Mouse (Mus musculus) brain, adult 10 weeks (tissue): Measurements from ENCODE around the gene Pcgf1. TPM values are rescaled to one million over a fixed set of nuclear protein-coding genes. Genes with fewer than 3 reads are reported as not detected.

Experiments used
- polyA plus RNA-seq: library from polyadenylated mRNA; stranded (reverse); fragments of 350-450 nt; fragmentation: Illumina TruSeq; extraction: RNeasy Lipid Tissue Mini Kit (QIAGEN cat#74804); gene quantifications from one replicate; pipeline ENCODE4 v1.2.3, GENCODE M21; 2015; ENCODE audit warnings: low read depth, low replicate concordance

Gene Pcgf1
- polyA plus RNA-seq = 39.5 TPM

DNA sequence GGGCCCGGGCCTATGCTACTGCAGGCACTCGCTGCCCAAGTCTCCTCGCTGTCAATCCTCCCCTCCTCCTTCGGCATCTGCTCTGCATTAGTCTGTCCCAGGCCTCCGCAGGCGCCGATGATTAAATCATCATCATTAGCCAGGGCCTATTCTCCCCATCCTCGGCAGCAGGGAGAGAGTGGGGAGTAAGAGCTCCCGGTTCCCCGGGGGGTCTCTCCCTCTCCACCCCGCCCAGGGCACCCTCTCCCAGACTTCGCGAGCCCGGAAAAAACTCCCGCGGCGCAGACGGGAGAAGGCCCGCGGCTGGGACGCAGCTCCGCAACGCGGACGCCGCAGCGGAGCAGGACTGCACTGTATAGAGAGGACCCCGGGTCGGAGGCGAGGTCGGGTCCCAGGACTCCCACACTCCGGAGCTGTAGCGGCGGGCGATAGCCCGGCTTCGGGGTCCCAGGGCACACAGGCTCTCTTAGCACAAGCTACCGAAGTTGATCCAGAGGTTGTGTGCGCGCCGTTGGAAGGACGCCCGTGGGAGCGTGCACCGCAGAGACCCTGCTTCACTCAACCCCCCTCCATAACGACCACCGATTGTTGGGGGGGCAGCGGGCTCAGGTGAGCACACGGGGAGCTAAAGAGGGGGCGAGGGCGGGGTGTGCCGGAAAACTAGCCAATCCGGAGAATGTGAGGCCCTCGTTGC lies at the start of gene Pcgf1:
TSS of gene Pcgf1 (plus strand) at position 240 of the 694 bp plus-strand sequence.

GRCm38 (mm10) chr6:83033249-83034185 lies 44.2 kb upstream of the Pcgf1 start, which contains the start of the genes Dok1 and Loxl3:
Gene Dok1 (minus strand): TSS chr6:83033471.
Gene Loxl3 (plus strand): TSS chr6:83034173.

DNA sequence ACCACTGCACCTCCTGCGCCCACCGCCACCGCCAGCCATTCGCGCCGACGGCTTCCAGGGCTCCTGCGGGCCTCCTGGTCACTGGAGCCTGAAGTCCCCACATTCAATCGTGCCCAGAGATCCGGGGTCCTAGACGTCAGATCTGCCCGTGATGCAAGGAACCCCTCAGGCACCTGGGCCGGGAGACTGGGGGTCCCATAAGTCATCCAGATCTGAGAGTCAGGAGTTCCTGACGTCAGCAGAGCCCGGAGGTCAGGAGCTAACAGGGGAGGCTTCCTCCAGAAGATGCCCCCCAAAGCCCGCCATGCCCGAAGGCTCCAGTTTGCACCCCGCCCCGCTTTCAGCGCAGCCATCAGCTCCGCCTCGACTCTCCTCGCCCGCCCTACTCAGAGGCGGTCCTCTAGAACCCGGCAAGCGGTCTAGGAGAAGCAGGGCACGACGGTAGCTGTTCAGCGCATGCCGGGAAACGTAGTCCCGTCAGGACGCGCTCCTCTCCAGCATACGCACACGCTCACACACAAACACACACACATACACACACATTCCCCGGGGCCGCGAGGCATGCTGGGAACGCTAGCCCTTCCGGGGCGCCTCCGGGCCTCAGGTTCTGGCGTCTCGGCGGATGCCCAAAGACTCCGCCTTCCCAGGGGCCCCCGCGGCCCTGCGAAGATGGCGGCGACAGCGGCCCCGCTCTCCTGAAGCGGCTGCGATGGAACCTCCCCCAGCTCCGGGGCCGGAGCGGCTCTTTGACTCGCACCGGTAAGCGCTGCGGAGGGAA lies 23.4 kb upstream of the Pcgf1 start, which contains the start of gene Aup1:
TSS of gene Aup1 (plus strand) at position 448 of the 778 bp plus-strand sequence.

DNA sequence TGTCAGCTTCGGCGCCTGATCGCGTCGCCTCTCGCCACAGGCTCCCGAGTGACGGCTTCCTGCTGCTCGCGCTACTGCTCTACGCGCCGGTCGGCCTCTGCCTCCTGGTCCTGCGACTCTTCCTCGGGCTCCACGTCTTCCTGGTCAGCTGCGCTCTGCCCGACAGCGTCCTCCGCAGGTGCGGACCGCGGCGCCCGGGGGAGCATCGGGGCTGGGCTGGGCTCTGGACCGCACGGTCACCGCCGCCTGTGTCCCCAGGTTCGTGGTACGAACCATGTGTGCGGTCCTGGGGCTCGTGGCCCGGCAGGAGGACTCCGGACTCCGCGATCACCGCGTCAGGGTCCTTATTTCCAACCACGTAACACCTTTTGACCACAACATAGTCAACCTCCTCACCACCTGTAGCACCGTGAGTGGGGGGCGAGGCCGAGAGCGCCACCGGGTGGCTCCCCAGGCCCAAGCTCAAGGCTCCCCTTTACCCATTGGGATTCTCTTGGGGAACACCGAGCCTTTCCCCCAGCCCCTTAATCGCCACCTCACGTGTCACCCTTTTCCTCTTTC lies 22.7 kb upstream of the Pcgf1 start, which contains the start of gene Htra2:
TSS of gene Htra2 (minus strand) at position 403 of the 561 bp plus-strand sequence.

DNA sequence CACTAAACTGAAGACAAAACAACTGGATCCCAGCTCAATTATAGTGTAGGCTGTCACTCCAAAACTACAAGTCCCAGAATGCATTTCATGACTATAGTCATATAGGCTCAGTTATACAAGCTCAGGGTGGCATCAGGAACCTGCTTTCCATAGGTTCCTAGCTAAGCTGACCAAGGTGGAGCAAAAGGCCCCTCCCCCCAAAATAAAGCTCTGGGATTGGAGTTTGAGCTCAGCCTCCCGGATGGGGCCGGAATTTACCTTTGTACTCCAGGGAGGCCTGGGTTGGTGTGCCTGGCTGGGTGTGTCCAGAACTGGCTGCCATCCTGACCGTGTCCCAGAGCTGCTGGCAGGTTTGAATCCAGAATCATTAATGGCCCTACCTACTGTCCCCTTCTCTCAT lies 19.9 kb upstream of the Pcgf1 start, which contains the start of gene Dqx1:
TSS of gene Dqx1 (plus strand) at position 55 of the 400 bp plus-strand sequence.

GRCm38 (mm10) chr6:83070247-83070310 lies 7.6 kb upstream of the Pcgf1 start, which contains the start of gene Tlx2:
Gene Tlx2 (minus strand): TSS chr6:83070293.

DNA sequence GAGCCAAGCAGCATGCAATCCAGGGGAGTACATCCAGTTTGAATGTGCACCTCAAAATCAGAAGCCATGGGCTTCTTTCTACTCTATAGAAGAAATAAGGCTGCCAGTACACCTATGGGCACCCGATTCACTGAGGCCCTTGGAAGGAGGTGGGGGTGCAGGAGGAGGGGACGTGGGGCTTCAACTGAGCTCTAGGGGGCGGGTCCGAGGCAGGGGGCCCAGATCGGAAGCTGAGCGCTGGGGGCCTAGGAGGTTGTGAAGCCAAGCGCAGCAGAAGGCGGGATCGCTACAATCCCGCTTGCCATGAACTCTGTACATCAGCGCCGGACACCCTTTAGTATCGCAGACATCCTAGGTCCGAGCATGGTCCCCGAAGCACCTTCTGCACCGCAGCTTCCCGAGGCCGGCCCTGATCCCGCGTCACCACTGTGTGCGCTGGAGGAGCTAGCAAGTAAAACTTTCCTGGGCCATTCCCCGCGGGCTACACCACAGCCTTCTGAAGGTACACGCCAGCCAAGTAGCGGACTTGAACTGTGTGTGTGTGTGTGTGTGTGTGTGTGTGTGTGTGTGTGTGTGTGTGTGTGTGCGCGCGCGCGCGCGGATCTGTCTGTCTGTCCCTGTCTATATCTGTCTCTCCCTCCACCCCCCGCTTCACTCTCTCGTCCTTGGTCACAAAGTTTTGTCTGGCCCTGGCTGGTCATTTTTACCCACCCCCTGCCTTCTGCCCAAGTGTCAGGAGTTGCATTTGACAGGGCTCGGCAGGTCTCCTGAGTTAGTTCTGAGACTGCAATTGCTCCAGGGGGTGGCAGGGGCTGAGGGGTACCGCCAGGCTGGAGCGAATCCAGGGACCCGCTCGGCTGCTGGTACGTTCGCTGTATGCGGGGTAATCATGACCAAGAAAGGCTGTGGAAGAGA lies 8.7 kb downstream of the Pcgf1 start, which contains the start of gene Lbx2:
TSS of gene Lbx2 (plus strand) at position 247 of the 915 bp plus-strand sequence.

DNA sequence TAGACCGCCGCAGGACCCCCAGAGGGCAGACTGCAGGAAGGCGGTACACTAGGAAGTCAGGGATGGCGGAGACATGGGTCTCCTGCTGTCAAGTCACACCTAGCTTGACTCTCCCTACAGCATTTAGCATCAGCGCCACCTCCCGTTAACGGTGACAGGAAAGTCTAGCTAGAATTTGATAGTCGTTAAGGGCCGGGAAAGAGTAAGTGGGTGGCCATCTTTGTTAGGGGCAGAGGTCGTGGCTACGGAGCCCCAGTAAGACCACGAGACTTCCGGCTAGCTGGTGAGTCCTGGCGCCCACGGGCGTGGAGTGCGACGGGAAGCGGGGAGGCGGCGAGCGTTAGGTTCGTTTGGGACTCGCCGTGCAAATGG lies 23.6 kb downstream of the Pcgf1 start, which contains the start of the genes Ccdc142 and Gm42688:
TSS of gene Ccdc142 (plus strand) at position 286 of the 372 bp plus-strand sequence.
TSS of gene Gm42688 (plus strand) at position 302 of the 372 bp plus-strand sequence.

DNA sequence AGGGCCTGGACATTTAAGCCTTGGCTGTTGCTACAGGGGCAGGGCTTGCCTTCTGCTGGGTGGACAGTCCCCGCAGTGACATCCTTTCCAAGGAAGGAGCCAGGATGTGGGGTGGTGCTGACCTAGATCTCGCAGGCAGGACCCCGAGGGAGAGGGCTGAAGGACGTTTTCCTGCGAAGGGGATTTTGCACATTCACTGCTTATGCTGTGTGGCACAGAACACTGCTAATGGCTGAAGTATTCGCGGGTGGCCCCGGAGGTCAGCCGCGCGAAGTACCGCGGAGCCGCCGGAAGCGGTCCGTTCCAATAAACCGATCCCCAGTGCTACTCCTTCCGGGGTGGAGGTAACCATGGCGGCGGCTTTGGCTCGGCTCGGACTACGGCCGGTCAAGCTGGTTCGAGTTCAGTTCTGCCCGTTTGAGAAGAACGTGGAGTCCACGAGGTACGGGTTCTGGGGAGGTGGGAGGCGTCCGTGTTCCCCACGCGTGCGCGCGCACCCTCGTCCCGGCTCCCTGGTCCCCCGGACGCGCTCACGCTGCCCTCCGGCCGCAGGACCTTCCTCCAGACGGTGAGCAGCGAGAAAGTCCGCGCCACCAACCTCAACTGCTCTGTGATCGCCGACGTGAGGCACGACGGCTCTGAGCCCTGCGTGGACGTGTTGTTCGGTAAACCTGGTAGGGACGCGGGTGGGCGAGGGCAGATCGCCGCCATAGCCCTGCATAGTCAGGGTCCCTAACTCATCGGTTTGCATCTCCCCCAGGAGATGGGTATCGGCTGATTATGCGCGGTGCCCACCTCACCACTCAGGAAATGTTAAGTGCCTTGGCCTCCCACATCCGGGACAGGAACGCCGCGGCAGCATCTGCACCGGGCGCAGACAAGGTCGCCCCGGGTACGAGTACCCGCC lies 31.3 kb downstream of the Pcgf1 start, which contains the start of gene Mrpl53:
TSS of gene Mrpl53 (plus strand) at position 279 of the 907 bp plus-strand sequence.

GRCm38 (mm10) chr6:83115011-83115671 lies 37.5 kb downstream of the Pcgf1 start, which contains the start of gene Mogs:
Gene Mogs (plus strand): TSS chr6:83115496.

DNA sequence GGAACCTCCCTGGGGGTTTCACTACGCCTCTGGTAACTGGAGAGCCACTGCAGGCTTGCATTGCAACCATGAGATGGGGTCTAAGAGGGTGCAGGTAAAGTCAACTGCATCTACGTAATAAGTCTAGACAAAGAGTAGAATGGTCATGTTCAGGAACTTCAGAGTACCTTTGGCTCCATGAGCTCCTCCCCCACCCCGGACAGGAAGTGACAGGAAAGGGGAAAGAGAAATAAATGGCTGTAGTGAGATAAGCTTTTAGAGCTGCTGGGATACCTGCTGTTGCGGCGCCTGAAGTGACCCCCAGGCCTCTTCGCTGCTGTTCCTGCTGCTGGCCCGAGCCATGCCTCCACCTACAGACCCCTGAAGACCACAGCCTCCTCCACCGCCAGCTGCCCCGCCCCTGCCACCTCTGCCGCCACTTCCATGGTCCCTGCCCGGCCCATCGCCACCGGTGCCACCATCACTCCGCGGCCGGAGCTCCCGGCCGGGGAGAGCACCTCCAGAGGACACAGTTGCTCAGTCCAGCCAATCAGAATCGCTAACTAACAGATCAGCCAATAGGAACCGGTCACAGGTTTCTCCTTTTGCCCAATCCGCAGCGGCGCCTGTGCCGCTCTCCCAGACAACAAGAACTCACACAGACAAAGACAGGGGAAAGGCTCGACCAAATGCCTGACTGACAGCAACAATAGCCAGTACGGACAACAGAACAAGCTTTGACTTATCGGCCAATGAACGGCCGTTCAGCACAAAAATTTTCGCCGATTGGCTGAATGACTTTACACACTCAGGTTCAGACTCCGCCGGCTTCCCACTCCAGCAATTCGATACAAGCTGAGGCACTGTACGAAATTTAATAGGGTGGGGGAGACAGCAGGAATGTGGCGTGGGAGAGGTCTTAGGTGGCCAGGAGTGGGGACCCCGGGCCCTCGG lies 43.5 kb downstream of the Pcgf1 start, which contains the start of gene Wbp1:
TSS of gene Wbp1 (minus strand) at position 630 of the 933 bp plus-strand sequence.

GRCm38 (mm10) chr6:83125331-83125730 lies 47.7 kb downstream of the Pcgf1 start, which contains the start of gene Ino80b:
Gene Ino80b (minus strand): TSS chr6:83125431.

Other genes starting within 250 kb of the Pcgf1 start
- gene Sema4f, start 138.1 kb upstream of the Pcgf1 start, polyA plus RNA-seq = 24.2 TPM
- gene M1ap, start 131.0 kb upstream of the Pcgf1 start, polyA plus RNA-seq = not detected
- 1.1 TPM for gene Dok1, start 44.4 kb upstream of the Pcgf1 start, polyA plus RNA-seq
- 3.7 TPM for gene Loxl3, start 43.7 kb upstream of the Pcgf1 start, polyA plus RNA-seq
- gene Aup1, start 23.3 kb upstream of the Pcgf1 start, polyA plus RNA-seq = 130 TPM
- gene Htra2, start 22.6 kb upstream of the Pcgf1 start, polyA plus RNA-seq = 47.0 TPM
- gene Dqx1, start 20.0 kb upstream of the Pcgf1 start, polyA plus RNA-seq = 0.34 TPM
- not detected for gene Tlx2, start 7.6 kb upstream of the Pcgf1 start, polyA plus RNA-seq
- gene Lbx2, start 8.5 kb downstream of the Pcgf1 start, polyA plus RNA-seq = not detected
- 1.9 TPM for gene Ccdc142, start 23.7 kb downstream of the Pcgf1 start, polyA plus RNA-seq
- 4.3 TPM for gene Gm42688, start 23.7 kb downstream of the Pcgf1 start, polyA plus RNA-seq
- gene Mrpl53, start 31.2 kb downstream of the Pcgf1 start, polyA plus RNA-seq = 109 TPM
- 21.4 TPM for gene Mogs, start 37.6 kb downstream of the Pcgf1 start, polyA plus RNA-seq
- 53.1 TPM for gene Wbp1, start 43.7 kb downstream of the Pcgf1 start, polyA plus RNA-seq
- 16.5 TPM for gene Ino80b, start 47.6 kb downstream of the Pcgf1 start, polyA plus RNA-seq
- 108 TPM for gene Rtkn, start 57.6 kb downstream of the Pcgf1 start, polyA plus RNA-seq
- gene Wdr54, start 78.5 kb downstream of the Pcgf1 start, polyA plus RNA-seq = 30.7 TPM
- 25.7 TPM for gene 1700003E16Rik, start 78.5 kb downstream of the Pcgf1 start, polyA plus RNA-seq
- gene Dctn1, start 88.1 kb downstream of the Pcgf1 start, polyA plus RNA-seq = 208 TPM
- gene Slc4a5, start 142.0 kb downstream of the Pcgf1 start, polyA plus RNA-seq = 1.6 TPM
- 11.2 TPM for gene Mthfd2, start 248.0 kb downstream of the Pcgf1 start, polyA plus RNA-seq
- gene Mob1a, start 248.1 kb downstream of the Pcgf1 start, polyA plus RNA-seq = 20.1 TPM